Mouse (Mus musculus) forebrain, embryonic 12.5 days (tissue): ENCODE measurements around the gene Cd247. TPM values are rescaled to one million over a fixed set of nuclear protein-coding genes. Genes with fewer than 3 reads are reported as not detected.
A peak's percentile ranks its signal among the peaks of the same experiment; 100 is the strongest.

Experiments used
- ATAC-seq: fragments of 200-750 bp; cut with Nextera tagmentation; 2 replicates; pipeline ENCODE4 v1.8.0; 2017; ENCODE audit warnings: moderate TSS enrichment; ENCODE audit not compliant: low FRiP score
- H3K27ac ChIP-seq: fragments of 300-500 bp; sonication (generic); 2 replicates; pipeline ENCODE4 v1.5.1; 2016; ENCODE audit warnings: mild to moderate bottlenecking
- H3K27me3 ChIP-seq: fragments of 300-500 bp; sonication (generic); 2 replicates; pipeline ENCODE4 v1.6.1; 2016; ENCODE audit warnings: mild to moderate bottlenecking
- H3K36me3 ChIP-seq: fragments of 300-500 bp; sonication (generic); replicated peaks from 2 replicates; pipeline ENCODE4 v1.6.1; 2016; ENCODE audit warnings: mild to moderate bottlenecking
- H3K4me1 ChIP-seq: fragments of 300-500 bp; sonication (generic); 2 replicates; pipeline ENCODE4 v1.6.1; 2016
- H3K4me2 ChIP-seq: fragments of 300-500 bp; sonication (generic); 2 replicates; pipeline ENCODE4 v1.6.1; 2016; ENCODE audit warnings: mild to moderate bottlenecking, moderate library complexity
- H3K4me3 ChIP-seq: fragments of 300-500 bp; sonication (generic); replicated peaks from 2 replicates; pipeline ENCODE4 v1.5.1; 2016; ENCODE audit warnings: mild to moderate bottlenecking
- H3K9ac ChIP-seq: fragments of 300-500 bp; sonication (generic); 2 replicates; pipeline ENCODE4 v1.6.1; 2016; ENCODE audit warnings: mild to moderate bottlenecking
- H3K9me3 ChIP-seq: fragments of 300-500 bp; sonication (generic); 2 replicates; pipeline ENCODE4 v1.6.1; 2016
- WGBS: fragments of 180-500 bp; shearing (Covaris S2); methylation state at CpG from one replicate; pipeline ENCODE4 v1.1.7; 2016; 5-methylcytosine and 5-hydroxymethylcytosine counted together
- polyA plus RNA-seq: library from polyadenylated mRNA; unstranded; fragments of >200 nt; fragmentation: Nextera tagmentation; extraction: Ambion mirVana; gene quantifications from 2 replicates; pipeline ENCODE4 v1.2.1, GENCODE M21; 2016

Gene Cd247
- polyA plus RNA-seq, 1 experiment from 2014 or later: 1.1 TPM

DNA sequence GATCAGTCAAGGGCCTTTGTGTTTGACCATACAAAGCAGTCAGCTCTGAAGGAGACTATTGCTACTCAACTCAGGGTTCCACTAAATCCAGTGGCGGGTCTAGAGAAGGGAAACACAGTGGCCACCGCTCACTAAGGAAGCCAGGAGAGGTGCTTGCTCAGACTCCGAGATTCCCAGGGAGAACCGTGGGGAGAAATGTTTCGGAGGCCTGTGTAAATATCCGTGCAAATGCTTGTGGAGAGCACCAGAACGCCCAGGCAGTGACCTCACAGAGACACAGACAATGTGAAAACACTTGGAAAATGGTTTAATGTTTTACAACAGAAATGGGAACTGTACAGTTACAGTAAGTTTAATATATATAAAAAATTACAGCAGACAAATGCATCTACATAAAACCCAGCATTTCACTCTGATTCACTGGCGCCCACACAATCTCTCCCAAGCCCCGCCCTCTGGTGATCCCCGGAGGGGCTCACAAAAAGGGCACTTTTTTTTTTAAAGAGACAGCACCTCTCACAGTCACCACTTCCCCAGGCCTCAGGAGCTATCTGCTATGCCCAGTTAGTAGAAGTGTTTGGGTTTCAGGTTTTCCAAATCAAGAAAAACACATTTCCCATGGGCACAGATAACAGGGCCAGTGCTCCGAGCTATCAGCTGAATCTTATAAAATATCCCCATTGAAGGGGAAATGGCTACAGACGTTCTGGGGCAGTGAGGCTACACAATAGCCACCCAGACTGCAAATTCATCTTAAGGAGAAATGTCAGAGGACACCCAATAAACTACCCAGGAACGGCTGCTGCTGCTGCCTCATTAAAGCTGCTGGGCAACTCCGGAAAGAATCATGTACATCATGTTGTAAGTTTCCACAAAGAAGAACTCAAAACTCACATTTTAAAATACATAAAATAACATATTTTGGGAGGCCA, 76.6 kb downstream of the Cd247 start:
- Histone ChIP-seq H3K27ac (0 out of 2 replicates have a peak overlapping the region, but pooled peaks have one; percentile 26), H3K9ac (no peak overlapping the region), H3K4me1 (peaks cover 24% of the 10 kb centered on the region), H3K4me3 (no peak overlapping the region), H3K27me3 (no peaks in the 10 kb centered on the region), H3K36me3 (peaks cover 32% of the 10 kb centered on the region), H3K9me3 (no peaks in the 10 kb centered on the region), H3K4me2 (no peak overlapping the region)
- ATAC-seq: no peak
- WGBS: 50% methylated on average over 14 of the region's 14 CpGs

DNA sequence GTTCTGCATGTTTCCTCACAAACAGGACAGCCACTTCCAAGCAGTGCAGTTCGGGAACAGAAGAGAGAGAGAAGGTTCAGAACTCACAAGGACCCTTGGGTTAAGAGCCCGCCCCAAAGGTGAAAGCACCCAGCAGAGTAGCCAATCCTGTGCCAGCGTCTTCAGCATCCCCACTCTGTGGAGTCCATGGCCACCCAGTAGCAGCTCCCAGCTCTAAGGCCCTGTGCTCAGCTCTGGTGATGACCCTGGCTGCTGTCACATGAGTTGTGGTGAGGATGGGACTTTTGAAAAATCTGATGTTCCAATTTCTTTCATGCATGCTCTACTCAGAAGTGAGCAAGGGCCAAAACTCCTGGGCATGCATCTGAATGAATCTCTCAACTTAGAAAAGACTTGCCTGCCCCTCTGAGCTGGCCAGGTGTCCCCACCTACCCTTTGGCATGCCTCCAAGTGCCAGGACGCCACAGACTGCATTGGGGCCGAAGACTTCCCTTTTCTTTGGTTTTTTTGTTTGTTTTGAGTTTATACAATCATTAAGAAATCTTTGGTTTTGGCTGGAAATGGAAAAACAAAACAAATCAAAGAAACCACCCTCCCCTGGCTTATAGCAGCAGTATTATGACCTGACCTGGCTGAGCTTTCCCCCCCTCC, 78.3 kb downstream of the Cd247 start:
- H3K4me3 ChIP-seq: no peak overlapping the region
- H3K36me3 ChIP-seq: peaks cover 32% of the 10 kb centered on the region
- peaks cover 18% of the 10 kb centered on the region for H3K4me1 ChIP-seq
- H3K27me3 ChIP-seq: no peaks in the 10 kb centered on the region
- no peak overlapping the region for H3K4me2 ChIP-seq
- WGBS: 71% methylated on average over 5 of the region's 5 CpGs
- no peak for ATAC-seq
- no peak overlapping the region for H3K9ac ChIP-seq
- H3K9me3 ChIP-seq: no peaks in the 10 kb centered on the region
- H3K27ac ChIP-seq: no peak overlapping the region

GRCm38 (mm10) chr1:165868659-165869058, 80.2 kb downstream of the Cd247 start:
- Histone ChIP-seq H3K4me1 (peaks cover 13% of the 10 kb centered on the region), H3K27ac (no peak overlapping the region), H3K4me3 (no peak overlapping the region), H3K4me2 (no peak overlapping the region), H3K27me3 (no peaks in the 10 kb centered on the region), H3K9ac (no peak overlapping the region), H3K9me3 (no peaks in the 10 kb centered on the region), H3K36me3 (peaks cover 32% of the 10 kb centered on the region)
- no peak for ATAC-seq
- 89% methylated on average over 8 of the region's 8 CpGs for WGBS

- Histone ChIP-seq H3K4me2 (no peak overlapping the region), H3K27me3 (no peaks in the 10 kb centered on the region), H3K27ac (no peak overlapping the region), H3K4me1 (peaks cover 4% of the 10 kb centered on the region; the same call in 1 of the 2 replicates), H3K9ac (no peak overlapping the region), H3K4me3 (no peak overlapping the region), H3K36me3 (peaks cover 49% of the 10 kb centered on the region), H3K9me3 (no peaks in the 10 kb centered on the region)
- WGBS: 38% methylated on average over 8 of the region's 8 CpGs
- no peak for ATAC-seq
These were observed 86.2 kb downstream of the Cd247 start for GRCm38 (mm10) chr1:165874645-165875044.

DNA sequence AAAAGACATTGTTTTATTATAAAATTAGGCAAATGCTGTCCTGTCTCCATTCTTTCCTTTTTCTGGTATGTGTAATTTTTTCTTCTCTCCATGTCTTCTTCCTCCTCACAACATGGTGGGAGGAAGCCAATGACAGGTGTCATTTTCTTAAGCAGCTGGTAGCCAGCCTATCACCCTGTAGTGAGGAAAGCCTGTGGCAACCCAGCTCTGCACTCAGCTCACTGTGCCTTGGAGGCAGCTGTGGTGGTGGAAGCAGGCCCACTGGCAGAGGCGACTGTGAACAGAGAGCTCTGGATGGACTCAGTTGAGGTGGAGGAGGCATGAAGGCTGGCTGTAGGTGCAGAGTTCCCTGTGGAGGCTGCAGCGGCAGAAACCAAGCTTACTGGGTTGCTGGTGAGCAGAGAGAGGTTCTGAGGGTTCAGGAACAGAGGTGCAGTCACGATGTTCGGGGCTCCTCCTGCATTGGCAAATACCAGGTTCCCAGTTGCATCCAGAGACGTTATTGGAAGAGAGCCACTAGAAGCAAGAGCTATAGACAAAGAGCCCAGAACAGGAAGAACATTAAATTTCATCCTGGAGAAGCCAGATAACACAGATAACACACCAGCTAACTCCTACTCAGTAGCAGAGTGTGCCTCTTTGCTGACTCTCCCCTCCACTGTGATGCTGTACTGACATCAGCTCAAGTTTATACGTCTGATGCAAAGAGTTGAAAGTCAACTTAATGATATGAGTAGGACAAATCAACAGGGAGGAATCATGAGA, 87.2 kb downstream of the Cd247 start:
- Histone ChIP-seq H3K36me3 (peaks cover 52% of the 10 kb centered on the region), H3K4me2 (no peak overlapping the region), H3K9me3 (no peaks in the 10 kb centered on the region), H3K9ac (no peak overlapping the region), H3K4me3 (no peak overlapping the region), H3K27me3 (no peaks in the 10 kb centered on the region), H3K27ac (no peak overlapping the region), H3K4me1 (peaks cover 4% of the 10 kb centered on the region; the same call in 1 of the 2 replicates)
- ATAC-seq: no peak
- WGBS: 89% methylated on average over 6 of the region's 6 CpGs

DNA sequence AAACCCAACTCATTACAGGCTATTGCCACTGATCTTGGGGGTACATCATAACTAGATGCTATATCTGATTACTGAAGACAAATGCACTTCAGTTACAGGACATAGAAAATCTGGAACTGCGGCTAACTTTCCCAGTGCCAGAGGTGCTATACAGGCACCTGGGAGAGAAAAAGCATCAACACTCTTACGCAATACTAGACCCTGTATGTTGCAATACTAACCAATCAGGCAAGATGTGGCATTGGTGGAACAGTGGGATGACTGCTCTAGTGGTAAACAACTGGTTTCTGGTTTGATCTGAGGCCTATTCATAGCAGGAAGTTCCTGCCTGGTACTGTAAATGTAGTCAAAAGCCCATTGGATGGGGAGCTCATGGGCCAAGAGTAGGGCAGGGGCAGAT, 90.3 kb downstream of the Cd247 start:
- Histone ChIP-seq H3K9me3 (no peaks in the 10 kb centered on the region), H3K9ac (no peak overlapping the region), H3K4me2 (no peak overlapping the region), H3K36me3 (peaks cover 61% of the 10 kb centered on the region), H3K27me3 (no peaks in the 10 kb centered on the region), H3K27ac (no peak overlapping the region), H3K4me1 (peaks cover 4% of the 10 kb centered on the region; the same call in 1 of the 2 replicates), H3K4me3 (no peak overlapping the region)
- ATAC-seq: no peak
- 96% methylated on average over 2 of the region's 2 CpGs for WGBS

- Histone ChIP-seq H3K4me3 (no peak overlapping the region), H3K9me3 (no peaks in the 10 kb centered on the region), H3K27ac (no peak overlapping the region), H3K27me3 (no peaks in the 10 kb centered on the region), H3K4me2 (no peak overlapping the region), H3K4me1 (no peaks in the 10 kb centered on the region), H3K9ac (no peak overlapping the region), H3K36me3 (peaks cover 45% of the 10 kb centered on the region)
- WGBS: 69% methylated on average over 8 of the region's 8 CpGs
- ATAC-seq: no peak
These were observed 93.8 kb downstream of the Cd247 start for GRCm38 (mm10) chr1:165882146-165882900.

- Histone ChIP-seq H3K27me3 (no peaks in the 10 kb centered on the region), H3K4me2 (no peak overlapping the region), H3K4me1 (no peaks in the 10 kb centered on the region), H3K36me3 (peaks cover 79% of the 10 kb centered on the region), H3K4me3 (no peak overlapping the region), H3K9ac (no peak overlapping the region), H3K27ac (no peak overlapping the region), H3K9me3 (no peaks in the 10 kb centered on the region)
- WGBS: 80% methylated on average over 2 of the region's 2 CpGs
- no peak for ATAC-seq
These were observed 103.2 kb downstream of the Cd247 start for GRCm38 (mm10) chr1:165891686-165892085.

- Histone ChIP-seq H3K4me1 (peaks cover 4% of the 10 kb centered on the region; the same call in 1 of the 2 replicates), H3K27ac (no peak overlapping the region), H3K9ac (no peak overlapping the region), H3K36me3 (peaks cover 51% of the 10 kb centered on the region), H3K27me3 (no peaks in the 10 kb centered on the region), H3K4me2 (no peak overlapping the region), H3K4me3 (no peak overlapping the region), H3K9me3 (no peaks in the 10 kb centered on the region)
- WGBS: 42% methylated on average over 1 of the region's 1 CpGs
- no peak for ATAC-seq
These were observed 115.1 kb downstream of the Cd247 start for GRCm38 (mm10) chr1:165903596-165903995.

DNA sequence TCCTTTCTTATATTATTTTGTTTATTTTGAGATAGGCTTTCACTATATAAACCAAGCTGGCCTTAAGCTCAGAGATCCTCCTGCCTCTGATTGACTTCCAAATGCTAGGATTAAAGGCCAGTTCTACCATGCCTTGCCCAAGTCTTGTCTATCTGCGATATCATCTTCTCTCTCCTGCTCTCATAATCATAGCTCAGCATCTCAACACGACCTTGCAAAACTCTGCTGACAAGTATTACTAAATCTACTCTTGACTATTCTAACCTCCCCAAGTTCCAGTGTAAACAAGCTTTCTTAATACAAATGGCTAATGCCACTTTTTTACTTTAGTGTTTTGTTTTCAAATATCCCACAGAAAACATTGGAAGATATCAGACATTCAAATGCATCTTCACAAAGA, 119.7 kb downstream of the Cd247 start:
- no peaks in the 10 kb centered on the region for H3K9me3 ChIP-seq
- peaks cover 47% of the 10 kb centered on the region for H3K36me3 ChIP-seq
- H3K27ac ChIP-seq: no peak overlapping the region
- H3K4me1 ChIP-seq: peaks cover 4% of the 10 kb centered on the region; the same call in 1 of the 2 replicates
- H3K27me3 ChIP-seq: no peaks in the 10 kb centered on the region
- 97% methylated on average over 2 of the region's 2 CpGs for WGBS
- no peak overlapping the region for H3K4me3 ChIP-seq
- no peak for ATAC-seq
- no peak overlapping the region for H3K9ac ChIP-seq
- no peak overlapping the region for H3K4me2 ChIP-seq

- Histone ChIP-seq H3K27me3 (no peaks in the 10 kb centered on the region), H3K4me1 (peaks cover under 1% of the 10 kb centered on the region; the same call in 1 of the 2 replicates), H3K27ac (no peak overlapping the region), H3K4me2 (no peak overlapping the region), H3K36me3 (peaks cover 42% of the 10 kb centered on the region), H3K4me3 (no peak overlapping the region), H3K9ac (no peak overlapping the region), H3K9me3 (no peaks in the 10 kb centered on the region)
- ATAC-seq: no peak
- WGBS: 58% methylated on average over 3 of the region's 3 CpGs
These were observed 120.3 kb downstream of the Cd247 start for GRCm38 (mm10) chr1:165908806-165909205.
